In the genomic region with DNA sequence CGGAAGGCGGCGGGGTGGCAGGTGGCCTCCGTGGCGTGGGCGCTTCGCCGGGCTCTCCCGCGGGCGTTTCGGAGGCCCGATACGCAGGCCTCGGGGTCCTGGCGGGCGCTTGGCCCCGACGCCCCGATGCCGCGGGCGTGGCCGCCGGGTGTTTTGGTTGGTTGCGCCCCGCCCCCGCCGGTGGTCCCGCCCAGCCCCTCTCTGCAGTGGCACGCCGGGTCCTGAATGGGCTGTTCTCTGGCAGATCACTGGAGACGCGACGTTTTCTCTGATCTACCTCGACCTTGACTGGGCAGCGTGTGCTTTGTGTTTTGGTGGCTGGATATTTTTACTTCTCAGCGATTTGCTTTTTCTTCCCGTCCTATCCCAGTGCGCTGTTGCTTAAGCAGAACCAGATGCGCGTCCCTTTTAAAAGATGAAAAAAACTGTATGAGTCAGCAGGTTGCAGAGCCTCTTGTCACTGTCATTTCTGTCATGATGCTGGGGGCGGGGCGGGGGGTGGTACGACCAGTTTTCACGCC, we compare ENCODE assay signal across 8 mouse cellular contexts. TPM values are rescaled to one million over a fixed set of nuclear protein-coding genes. Genes with fewer than 3 reads are reported as not detected.
DNase-seq lines count a peak whose midpoint lies in the region; ATAC-seq and TF ChIP-seq lines count a peak whose summit lies in the region.

No protein-coding gene starts in this region.

- no peaks in the 10 kb centered on the region for H3K4me1 ChIP-seq in embryonic facial prominence, embryonic 12.5 days
- peaks cover 8% of the 10 kb centered on the region; the same call in 1 of the 2 replicates for H3K4me1 ChIP-seq in kidney, embryonic 15.5 days
- peaks cover 10% of the 10 kb centered on the region for H3K4me1 ChIP-seq in liver, postnatal 0 days (ENCODE audit: insufficient read depth)
- no peaks in the 10 kb centered on the region for H3K4me1 ChIP-seq in neural tube, embryonic 11.5 days (ENCODE audit: control insufficient read depth, insufficient read depth, low read length)

- peak; percentile 93 for ATAC-seq in embryonic facial prominence, embryonic 12.5 days (ENCODE audit: insufficient number of reproducible peaks, insufficient read depth, low FRiP score, low TSS enrichment)
- peak; percentile 93 for ATAC-seq in kidney, embryonic 15.5 days (replicated peaks; ENCODE audit: low FRiP score)
- peak; percentile 81 for ATAC-seq in liver, postnatal 0 days
- peak; percentile 93 for ATAC-seq in neural tube, embryonic 11.5 days (ENCODE audit: insufficient read depth, low FRiP score, low TSS enrichment)

- under 1% methylated on average over 46 of the region's 46 CpGs for WGBS in embryonic facial prominence, embryonic 12.5 days
- under 1% methylated on average over 45 of the region's 46 CpGs for WGBS in kidney, embryonic 15.5 days
- 2% methylated on average over 40 of the region's 46 CpGs for WGBS in liver, postnatal 0 days (ENCODE audit: insufficient replicate concordance)
- 1% methylated on average over 40 of the region's 46 CpGs for WGBS in neural tube, embryonic 11.5 days

- H3K36me3 ChIP-seq in embryonic facial prominence, embryonic 12.5 days = no peaks in the 10 kb centered on the region
- H3K36me3 ChIP-seq in kidney, embryonic 15.5 days = 0 out of 2 replicates have a peak, but pooled peaks cover 2% of the 10 kb centered on the region
- H3K36me3 ChIP-seq in liver, postnatal 0 days (replicated peaks; ENCODE audit: insufficient read depth, low read length) = 0 out of 2 replicates have a peak, but pooled peaks cover 2% of the 10 kb centered on the region
- H3K36me3 ChIP-seq in neural tube, embryonic 11.5 days (ENCODE audit: control insufficient read depth, insufficient read depth, low read length) = no peaks in the 10 kb centered on the region

- H3K4me2 ChIP-seq in embryonic facial prominence, embryonic 12.5 days (replicated peaks) = peak overlapping the region; percentile 63
- peak overlapping the region; percentile 70 for H3K4me2 ChIP-seq in kidney, embryonic 15.5 days
- peak overlapping the region; percentile 76 for H3K4me2 ChIP-seq in liver, postnatal 0 days (ENCODE audit: low read depth, low read length)
- H3K4me2 ChIP-seq in neural tube, embryonic 11.5 days (ENCODE audit: low read depth) = peak overlapping the region; percentile 54

- no peaks in the 10 kb centered on the region for H3K9me3 ChIP-seq in embryonic facial prominence, embryonic 12.5 days
- no peaks in the 10 kb centered on the region for H3K9me3 ChIP-seq in kidney, embryonic 15.5 days (replicated peaks)
- H3K9me3 ChIP-seq in liver, postnatal 0 days (ENCODE audit: low read length) = no peaks in the 10 kb centered on the region
- H3K9me3 ChIP-seq in neural tube, embryonic 11.5 days (ENCODE audit: control insufficient read depth, low read length) = no peaks in the 10 kb centered on the region

- TF ChIP-seq CTCF in liver, postnatal 0 days (IDR thresholded peaks at IDR 0.05; ENCODE audit: low read depth) = no peak

- peak overlapping the region; percentile 83 for H3K9ac ChIP-seq in embryonic facial prominence, embryonic 12.5 days
- H3K9ac ChIP-seq in kidney, embryonic 15.5 days = peak overlapping the region; percentile 76
- H3K9ac ChIP-seq in liver, postnatal 0 days (replicated peaks) = peak overlapping the region; percentile 90
- peak overlapping the region; percentile 76 for H3K9ac ChIP-seq in neural tube, embryonic 11.5 days (ENCODE audit: low read length)

- H3K4me3 ChIP-seq in embryonic facial prominence, embryonic 12.5 days = peak overlapping the region; percentile 78
- H3K4me3 ChIP-seq in kidney, embryonic 15.5 days (replicated peaks) = peak overlapping the region; percentile 84
- H3K4me3 ChIP-seq in liver, postnatal 0 days (ENCODE audit: low read depth, low read length) = peak overlapping the region; percentile 83
- peak overlapping the region; percentile 72 for H3K4me3 ChIP-seq in neural tube, embryonic 11.5 days (ENCODE audit: low read depth, low read length)

- no peak; the same call in 1 of the 2 replicates for TF ChIP-seq EP300 in liver, postnatal 0 days (IDR thresholded peaks at IDR 0.05; ENCODE audit: low read depth)

- DNase-seq in CD4-positive, CD25-positive, alpha-beta regulatory T cell, adult 2 months (ENCODE audit: low read depth, low spot score) = peak; percentile 87
- DNase-seq in T-cell, adult 2 months (ENCODE audit: low spot score) = peak; percentile 85
- peak; percentile 82 for DNase-seq in heart, adult 9 months (ENCODE audit: low spot score in 2 of 2)
- peak; percentile 89 for DNase-seq in liver, postnatal 0 days
- peak; percentile 90 for DNase-seq in neural tube, embryonic 11.5 days (ENCODE audit: low spot score)
- peak; percentile 84 for DNase-seq in thymus, postnatal 14 days

- peak overlapping the region; percentile 96 for H3K27ac ChIP-seq in embryonic facial prominence, embryonic 12.5 days
- H3K27ac ChIP-seq in kidney, embryonic 15.5 days = peak overlapping the region; percentile 98
- H3K27ac ChIP-seq in liver, postnatal 0 days (ENCODE audit: low read depth) = peak overlapping the region; percentile 100
- H3K27ac ChIP-seq in neural tube, embryonic 11.5 days (ENCODE audit: low read depth, low read length) = peak overlapping the region; percentile 96

- H3K27me3 ChIP-seq in embryonic facial prominence, embryonic 12.5 days = no peaks in the 10 kb centered on the region
- no peaks in the 10 kb centered on the region for H3K27me3 ChIP-seq in kidney, embryonic 15.5 days
- no peaks in the 10 kb centered on the region for H3K27me3 ChIP-seq in liver, postnatal 0 days (ENCODE audit: insufficient read depth, low read length)
- H3K27me3 ChIP-seq in neural tube, embryonic 11.5 days (ENCODE audit: control insufficient read depth, insufficient read depth, low read length) = no peaks in the 10 kb centered on the region

RNA-seq across cellular contexts. Expression of a gene that starts 48.2 kb away (rescaled TPM):
- 62.4 and 72.3 TPM in 2 replicates for polyA plus RNA-seq in embryonic facial prominence, embryonic 12.5 days (2016; fragmentation: Nextera tagmentation; extraction: Ambion mirVana)
- polyA plus RNA-seq in kidney, embryonic 15.5 days (2015; fragmentation: Nextera tagmentation; extraction: Ambion mirVana) = 65.1 and 71.8 TPM in 2 replicates
- polyA plus RNA-seq in liver, postnatal 0 days (2015; fragmentation: Nextera tagmentation; extraction: Ambion mirVana) = 49.6 and 53.5 TPM in 2 replicates
- 87.7 and 90.2 TPM in 2 replicates for polyA plus RNA-seq in neural tube, embryonic 11.5 days (2014; fragmentation: Nextera tagmentation; extraction: Ambion mirVana)

RNA-seq across cellular contexts. Expression of a gene that starts 59.2 kb away (rescaled TPM):
- polyA plus RNA-seq in embryonic facial prominence, embryonic 12.5 days (2016; fragmentation: Nextera tagmentation; extraction: Ambion mirVana) = 24.0 and 25.2 TPM in 2 replicates
- 21.9 and 24.0 TPM in 2 replicates for polyA plus RNA-seq in kidney, embryonic 15.5 days (2015; fragmentation: Nextera tagmentation; extraction: Ambion mirVana)
- 24.1 and 28.6 TPM in 2 replicates for polyA plus RNA-seq in liver, postnatal 0 days (2015; fragmentation: Nextera tagmentation; extraction: Ambion mirVana)
- polyA plus RNA-seq in neural tube, embryonic 11.5 days (2014; fragmentation: Nextera tagmentation; extraction: Ambion mirVana) = 31.8 and 32.0 TPM in 2 replicates

RNA-seq across cellular contexts. Expression of a gene that starts 59.3 kb away (rescaled TPM):
- 9.5 and 13.3 TPM in 2 replicates for polyA plus RNA-seq in embryonic facial prominence, embryonic 12.5 days (2016; fragmentation: Nextera tagmentation; extraction: Ambion mirVana)
- 10.0 and 10.8 TPM in 2 replicates for polyA plus RNA-seq in kidney, embryonic 15.5 days (2015; fragmentation: Nextera tagmentation; extraction: Ambion mirVana)
- 0.17 TPM in 1 of 2 replicates, not detected in the other for polyA plus RNA-seq in liver, postnatal 0 days (2015; fragmentation: Nextera tagmentation; extraction: Ambion mirVana)
- polyA plus RNA-seq in neural tube, embryonic 11.5 days (2014; fragmentation: Nextera tagmentation; extraction: Ambion mirVana) = 86.0 and 94.4 TPM in 2 replicates

Comparison
In these comparisons a context has a peak if more than half of its experiments do, and no peak if none do; other contexts are left out.
1. Peak in every context shown above with its lines: DNase-seq, ATAC-seq, H3K4me3 ChIP-seq and H3K27ac ChIP-seq.